Mouse (Mus musculus): ENCODE results near the gene Txndc16. TPM values are rescaled to one million over a fixed set of nuclear protein-coding genes. Genes with fewer than 3 reads are reported as not detected.

Gene Txndc16
- polyA plus RNA-seq, 1 experiment = not detected

- Histone ChIP-seq H3K36me3 (ENCODE audit: control insufficient read depth) (no peaks in the 10 kb centered on the region), H3K4me1 (ENCODE audit: control insufficient read depth) (peaks cover 23% of the 10 kb centered on the region), H3K27me3 (ENCODE audit: control insufficient read depth) (peaks cover 42% of the 10 kb centered on the region), H3K9me3 (ENCODE audit: control insufficient read depth, low read length) (peaks cover 11% of the 10 kb centered on the region; the same call in 1 of the 2 replicates), H3K4me3 (replicated peaks) (no peak overlapping the region)
- TF ChIP-seq GATA1 (IDR thresholded peaks at IDR 0.05; ENCODE audit: low read length) = no peak
- no peak for TF ChIP-seq TAL1 (IDR thresholded peaks at IDR 0.05; ENCODE audit: low read length)
These were observed 3.3 kb downstream of the Txndc16 start for GRCm38 (mm10) chr14:45216711-45217340.

GRCm38 (mm10) chr14:45211431-45211830 lies 8.7 kb downstream of the Txndc16 start:
- Histone ChIP-seq H3K36me3 (ENCODE audit: control insufficient read depth) (no peaks in the 10 kb centered on the region), H3K27me3 (ENCODE audit: control insufficient read depth) (no peaks in the 10 kb centered on the region; the same call in 1 of the 2 replicates), H3K9me3 (ENCODE audit: control insufficient read depth, low read length) (no peaks in the 10 kb centered on the region)

DNA sequence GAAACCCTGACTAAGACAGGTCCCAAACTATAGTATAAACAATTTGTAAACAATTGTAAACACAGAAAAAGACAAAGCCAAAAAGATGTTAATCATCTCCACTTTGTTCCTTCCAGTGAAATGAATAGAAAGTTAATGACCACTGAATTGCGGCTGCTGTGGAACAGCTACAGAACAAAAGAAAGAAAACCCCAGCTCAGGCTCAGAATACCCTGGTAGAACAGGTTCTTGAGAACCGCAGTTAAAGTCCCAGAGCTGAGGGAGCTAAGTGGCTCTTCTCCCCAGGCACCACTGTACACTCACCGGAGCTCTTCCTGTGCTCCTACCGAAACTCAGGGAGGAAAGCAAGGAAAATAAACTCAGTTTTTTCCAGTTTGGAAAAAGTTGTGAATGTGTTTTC lies 9.4 kb downstream of the Txndc16 start:
- Histone ChIP-seq H3K27me3 (ENCODE audit: control insufficient read depth) (no peaks in the 10 kb centered on the region; the same call in 1 of the 2 replicates), H3K4me3 (replicated peaks) (no peak overlapping the region), H3K4me1 (ENCODE audit: control insufficient read depth) (no peaks in the 10 kb centered on the region), H3K9me3 (ENCODE audit: control insufficient read depth, low read length) (no peaks in the 10 kb centered on the region), H3K36me3 (ENCODE audit: control insufficient read depth) (no peaks in the 10 kb centered on the region)
- no peak for TF ChIP-seq TAL1 (IDR thresholded peaks at IDR 0.05; ENCODE audit: low read length)
- no peak for TF ChIP-seq GATA1 (IDR thresholded peaks at IDR 0.05; ENCODE audit: low read length)

More at GRCm38 (mm10) chr14:45211431-45211830, 8.7 kb downstream of the Txndc16 start:
- no peak overlapping the region for H3K4me3 ChIP-seq (replicated peaks)
- H3K4me1 ChIP-seq (ENCODE audit: control insufficient read depth) = no peaks in the 10 kb centered on the region
- no peak for TF ChIP-seq GATA1 (IDR thresholded peaks at IDR 0.05; ENCODE audit: low read length)
- TF ChIP-seq TAL1 (IDR thresholded peaks at IDR 0.05; ENCODE audit: low read length) = no peak

- Histone ChIP-seq H3K9me3 (ENCODE audit: control insufficient read depth, low read length) (no peaks in the 10 kb centered on the region), H3K4me1 (ENCODE audit: control insufficient read depth) (no peaks in the 10 kb centered on the region), H3K36me3 (ENCODE audit: control insufficient read depth) (no peaks in the 10 kb centered on the region), H3K4me3 (replicated peaks) (no peak overlapping the region), H3K27me3 (ENCODE audit: control insufficient read depth) (no peaks in the 10 kb centered on the region)
- TF ChIP-seq GATA1 (IDR thresholded peaks at IDR 0.05; ENCODE audit: low read length) (no peak), TAL1 (IDR thresholded peaks at IDR 0.05; ENCODE audit: low read length) (no peak)
These were observed 19.5 kb downstream of the Txndc16 start for GRCm38 (mm10) chr14:45200607-45201006.

DNA sequence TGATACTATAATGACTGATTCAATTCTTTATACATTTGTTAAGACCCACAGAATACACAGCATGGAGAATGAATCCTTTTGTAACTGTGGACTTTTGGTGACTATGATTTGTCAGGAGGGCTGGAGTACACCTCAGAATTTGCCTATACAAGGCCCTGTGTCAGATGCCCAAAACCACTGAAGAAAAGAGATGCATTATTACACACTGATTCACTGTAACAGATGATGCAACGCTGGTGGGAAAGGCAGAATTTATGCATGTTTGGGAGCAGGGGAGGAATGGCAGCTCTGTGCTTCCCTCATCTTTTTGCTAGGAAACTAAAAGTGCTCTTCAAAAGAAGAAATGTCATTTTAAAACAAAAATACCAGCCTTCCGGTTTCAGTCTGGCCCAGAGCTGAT lies 29.1 kb downstream of the Txndc16 start:
- Histone ChIP-seq H3K27me3 (ENCODE audit: control insufficient read depth) (no peaks in the 10 kb centered on the region), H3K36me3 (ENCODE audit: control insufficient read depth) (no peaks in the 10 kb centered on the region), H3K4me3 (replicated peaks) (no peak overlapping the region), H3K9me3 (ENCODE audit: control insufficient read depth, low read length) (no peaks in the 10 kb centered on the region), H3K4me1 (ENCODE audit: control insufficient read depth) (no peaks in the 10 kb centered on the region)
- TF ChIP-seq GATA1 (IDR thresholded peaks at IDR 0.05; ENCODE audit: low read length) (no peak), TAL1 (IDR thresholded peaks at IDR 0.05; ENCODE audit: low read length) (no peak)

DNA sequence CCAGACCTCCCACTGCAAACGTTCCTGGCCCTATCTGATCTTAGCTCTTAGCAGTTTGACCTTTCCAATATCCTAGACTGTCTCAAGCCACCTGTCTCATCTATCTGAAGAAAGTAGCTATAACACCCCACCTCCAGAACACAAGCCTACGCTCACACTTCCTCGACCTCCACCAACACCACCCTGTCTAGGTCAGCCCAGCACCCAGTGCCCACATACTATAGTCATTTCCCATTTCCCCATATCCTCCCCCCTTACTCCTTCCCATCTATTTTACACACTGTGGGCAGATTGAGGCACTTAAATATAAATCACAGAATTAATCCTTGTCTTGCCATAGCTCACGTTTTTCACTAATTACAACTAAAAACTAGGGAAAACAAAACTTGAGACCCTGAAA lies 38.5 kb downstream of the Txndc16 start:
- TF ChIP-seq GATA1 (IDR thresholded peaks at IDR 0.05; ENCODE audit: low read length) (no peak), TAL1 (IDR thresholded peaks at IDR 0.05; ENCODE audit: low read length) (no peak)
- Histone ChIP-seq H3K4me3 (replicated peaks) (no peak overlapping the region), H3K36me3 (ENCODE audit: control insufficient read depth) (no peaks in the 10 kb centered on the region)

GRCm38 (mm10) chr14:45179606-45180005 lies 40.5 kb downstream of the Txndc16 start:
- no peaks in the 10 kb centered on the region for H3K27me3 ChIP-seq (ENCODE audit: control insufficient read depth)
- H3K9me3 ChIP-seq (ENCODE audit: control insufficient read depth, low read length) = no peaks in the 10 kb centered on the region
- H3K36me3 ChIP-seq (ENCODE audit: control insufficient read depth) = no peaks in the 10 kb centered on the region
- no peaks in the 10 kb centered on the region for H3K4me1 ChIP-seq (ENCODE audit: control insufficient read depth)
- no peak overlapping the region for H3K4me3 ChIP-seq (replicated peaks)
- TF ChIP-seq GATA1 (IDR thresholded peaks at IDR 0.05; ENCODE audit: low read length) = no peak
- no peak for TF ChIP-seq TAL1 (IDR thresholded peaks at IDR 0.05; ENCODE audit: low read length)

More for the DNA sequence above, 38.5 kb downstream of the Txndc16 start:
- Histone ChIP-seq H3K4me1 (ENCODE audit: control insufficient read depth) (no peaks in the 10 kb centered on the region), H3K9me3 (ENCODE audit: control insufficient read depth, low read length) (no peaks in the 10 kb centered on the region), H3K27me3 (ENCODE audit: control insufficient read depth) (no peaks in the 10 kb centered on the region)

DNA sequence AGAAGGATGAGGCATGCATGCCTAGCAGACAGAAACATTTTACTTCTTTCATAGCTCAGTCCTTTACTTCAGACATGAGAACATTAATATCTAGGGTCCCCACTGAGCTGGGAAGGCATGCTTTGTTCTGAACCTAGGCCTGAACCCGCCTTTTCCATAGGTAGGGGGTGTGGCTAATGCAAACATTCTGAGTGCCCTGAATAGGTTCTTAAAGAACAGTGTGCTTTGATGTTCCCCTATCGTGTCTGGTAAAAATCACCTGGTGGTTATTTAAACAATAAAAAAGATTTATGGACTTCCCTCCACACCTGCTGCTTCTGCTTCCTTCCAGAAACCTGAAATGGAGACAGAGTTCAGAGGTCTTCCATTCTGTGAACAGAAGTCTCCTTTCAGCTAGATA lies 40.9 kb downstream of the Txndc16 start:
- no peak for TF ChIP-seq GATA1 (IDR thresholded peaks at IDR 0.05; ENCODE audit: low read length)
- no peak for TF ChIP-seq TAL1 (IDR thresholded peaks at IDR 0.05; ENCODE audit: low read length)

DNA sequence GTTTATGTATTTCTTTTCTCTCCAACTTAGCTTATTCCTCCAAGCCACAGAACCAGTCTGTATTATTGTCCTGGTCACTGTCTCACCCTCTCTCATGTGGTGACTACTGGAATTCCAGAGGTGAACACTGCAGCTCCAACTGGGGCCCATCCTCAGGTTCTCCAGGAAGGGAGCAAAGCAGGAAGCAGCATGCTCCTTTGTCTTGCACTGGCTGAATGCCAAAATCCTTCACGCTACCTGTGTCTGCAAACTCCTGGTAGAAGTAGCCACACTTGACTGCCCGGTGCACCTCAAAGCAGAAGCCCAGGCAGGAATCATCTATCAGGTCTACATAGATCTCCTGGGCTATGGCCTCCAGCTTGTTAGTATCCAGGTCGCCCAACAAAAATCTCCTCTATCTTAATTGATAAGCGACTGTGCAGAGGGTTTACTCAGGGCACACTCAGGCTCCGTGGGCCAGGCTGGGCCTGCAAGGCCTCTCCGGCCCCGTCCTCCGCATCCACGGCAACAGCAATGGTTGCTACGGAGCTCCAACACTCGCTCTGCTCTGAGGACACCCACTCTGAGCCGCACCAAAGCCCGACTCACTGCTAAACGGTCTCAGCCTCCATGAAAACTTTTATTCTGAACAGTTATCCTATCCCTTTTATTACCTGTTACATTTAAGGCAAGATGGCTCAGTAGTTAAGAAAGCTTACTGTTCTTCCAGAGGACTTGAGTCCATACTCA lies 45.0 kb downstream of the Txndc16 start:
- Histone ChIP-seq H3K9me3 (ENCODE audit: control insufficient read depth, low read length) (no peaks in the 10 kb centered on the region), H3K36me3 (ENCODE audit: control insufficient read depth) (no peaks in the 10 kb centered on the region), H3K4me1 (ENCODE audit: control insufficient read depth) (no peaks in the 10 kb centered on the region), H3K27me3 (ENCODE audit: control insufficient read depth) (no peaks in the 10 kb centered on the region), H3K4me3 (replicated peaks) (no peak overlapping the region)
- no peak for TF ChIP-seq TAL1 (IDR thresholded peaks at IDR 0.05; ENCODE audit: low read length)
- TF ChIP-seq GATA1 (IDR thresholded peaks at IDR 0.05; ENCODE audit: low read length) = no peak

More for the DNA sequence above, 40.9 kb downstream of the Txndc16 start:
- no peaks in the 10 kb centered on the region for H3K9me3 ChIP-seq (ENCODE audit: control insufficient read depth, low read length)
- no peaks in the 10 kb centered on the region for H3K4me1 ChIP-seq (ENCODE audit: control insufficient read depth)
- no peaks in the 10 kb centered on the region for H3K27me3 ChIP-seq (ENCODE audit: control insufficient read depth)
- H3K4me3 ChIP-seq (replicated peaks) = no peak overlapping the region
- H3K36me3 ChIP-seq (ENCODE audit: control insufficient read depth) = no peaks in the 10 kb centered on the region

All from erythroblast, embryonic 14.5 days (primary cell).